Mouse (Mus musculus): ENCODE results near the gene Kif26b. TPM values are rescaled to one million over a fixed set of nuclear protein-coding genes. Genes with fewer than 3 reads are reported as not detected.

The Kif26b gene
- polyA plus RNA-seq, 1 experiment, result 0.04 TPM

GRCm38 (mm10) chr1:178936457-178936856 lies 407.5 kb downstream of the Kif26b start:
- H3K27me3 ChIP-seq (ENCODE audit: control insufficient read depth, insufficient read depth, low read length), result no peaks in the 10 kb centered on the region
- H3K36me3 ChIP-seq (ENCODE audit: control insufficient read depth, insufficient read depth, low read length), result no peaks in the 10 kb centered on the region
- TF ChIP-seq CTCF (IDR thresholded peaks at IDR 0.05; ENCODE audit: extremely low read depth, insufficient read depth, insufficient read length, insufficient replicate concordance), result no peak
- TF ChIP-seq POLR2A (IDR thresholded peaks at IDR 0.05; ENCODE audit: low read depth, low read length), result no peak
- H3K4me3 ChIP-seq (ENCODE audit: extremely low read depth, insufficient read depth, insufficient read length), result no peak overlapping the region
- H3K27ac ChIP-seq (ENCODE audit: insufficient read depth, low read length), result no peak overlapping the region
- H3K4me1 ChIP-seq (ENCODE audit: control insufficient read depth, insufficient read depth, insufficient read length), result no peaks in the 10 kb centered on the region
- 60% methylated on average over 4 of the region's 4 CpGs for WGBS
- DNase-seq (ENCODE audit: low read depth in 1 of 2, low spot score in 2 of 2), result no peak

DNA sequence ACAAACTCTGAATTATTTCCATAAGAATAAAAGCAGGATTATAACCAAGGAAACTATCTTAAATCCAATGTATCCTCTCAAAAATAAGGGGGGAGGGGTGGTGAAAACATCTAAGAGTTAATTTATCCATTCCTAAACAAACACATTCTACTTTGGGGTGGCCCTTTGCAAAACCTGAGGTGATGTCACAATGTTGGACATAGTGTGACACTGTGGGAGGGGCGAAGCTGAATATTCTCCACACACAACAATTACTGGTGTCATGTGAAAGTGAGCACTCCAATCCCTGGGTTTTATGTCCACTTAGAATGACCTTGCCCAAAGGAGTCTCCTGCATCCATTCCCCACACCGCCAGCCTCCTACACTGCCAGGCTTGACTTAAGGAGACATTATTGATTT lies 408.1 kb downstream of the Kif26b start:
- H3K4me1 ChIP-seq (ENCODE audit: control insufficient read depth, insufficient read depth, insufficient read length), result no peaks in the 10 kb centered on the region
- no peak for TF ChIP-seq POLR2A (IDR thresholded peaks at IDR 0.05; ENCODE audit: low read depth, low read length)
- no peak for TF ChIP-seq CTCF (IDR thresholded peaks at IDR 0.05; ENCODE audit: extremely low read depth, insufficient read depth, insufficient read length, insufficient replicate concordance)
- no peaks in the 10 kb centered on the region for H3K36me3 ChIP-seq (ENCODE audit: control insufficient read depth, insufficient read depth, low read length)
- WGBS, result 91% methylated on average over 2 of the region's 2 CpGs
- H3K27me3 ChIP-seq (ENCODE audit: control insufficient read depth, insufficient read depth, low read length), result no peaks in the 10 kb centered on the region
- H3K27ac ChIP-seq (ENCODE audit: insufficient read depth, low read length), result no peak overlapping the region
- H3K4me3 ChIP-seq (ENCODE audit: extremely low read depth, insufficient read depth, insufficient read length), result no peak overlapping the region
- DNase-seq (ENCODE audit: low read depth in 1 of 2, low spot score in 2 of 2), result no peak

DNA sequence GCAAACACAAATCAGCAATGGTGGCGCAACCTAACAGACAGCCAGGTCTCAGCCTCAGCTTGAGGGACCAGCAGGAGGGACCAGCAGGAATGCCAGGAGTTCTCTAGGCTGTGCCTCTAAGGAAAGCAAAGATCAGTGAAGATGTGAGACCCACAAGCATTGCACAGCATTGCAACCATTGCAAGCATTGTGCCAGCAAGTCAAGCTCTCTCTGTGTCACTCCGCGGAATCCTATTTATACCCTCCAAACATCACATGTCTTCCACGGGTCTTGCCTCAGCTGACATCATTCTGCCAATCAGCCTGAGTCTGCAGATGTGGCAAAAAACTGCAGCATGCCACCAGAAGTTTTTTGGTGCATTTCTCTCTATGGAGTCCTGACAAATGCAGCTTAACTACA lies 411.4 kb downstream of the Kif26b start:
- 87% methylated on average over 4 of the region's 4 CpGs for WGBS
- no peaks in the 10 kb centered on the region for H3K27me3 ChIP-seq (ENCODE audit: control insufficient read depth, insufficient read depth, low read length)

GRCm38 (mm10) chr1:178942251-178942963 lies 413.5 kb downstream of the Kif26b start:
- TF ChIP-seq CTCF (IDR thresholded peaks at IDR 0.05; ENCODE audit: extremely low read depth, insufficient read depth, insufficient read length, insufficient replicate concordance) (no peak), POLR2A (IDR thresholded peaks at IDR 0.05; ENCODE audit: low read depth, low read length) (no peak)
- no peak for DNase-seq (ENCODE audit: low read depth in 1 of 2, low spot score in 2 of 2)
- Histone ChIP-seq H3K36me3 (ENCODE audit: control insufficient read depth, insufficient read depth, low read length) (no peaks in the 10 kb centered on the region), H3K27me3 (ENCODE audit: control insufficient read depth, insufficient read depth, low read length) (no peaks in the 10 kb centered on the region), H3K27ac (ENCODE audit: insufficient read depth, low read length) (no peak overlapping the region), H3K4me3 (ENCODE audit: extremely low read depth, insufficient read depth, insufficient read length) (no peak overlapping the region), H3K4me1 (ENCODE audit: control insufficient read depth, insufficient read depth, insufficient read length) (no peaks in the 10 kb centered on the region)
- 65% methylated on average over 7 of the region's 7 CpGs for WGBS

More for the DNA sequence above, 411.4 kb downstream of the Kif26b start:
- no peak overlapping the region for H3K4me3 ChIP-seq (ENCODE audit: extremely low read depth, insufficient read depth, insufficient read length)
- H3K4me1 ChIP-seq (ENCODE audit: control insufficient read depth, insufficient read depth, insufficient read length), result no peaks in the 10 kb centered on the region
- TF ChIP-seq POLR2A (IDR thresholded peaks at IDR 0.05; ENCODE audit: low read depth, low read length) (no peak), CTCF (IDR thresholded peaks at IDR 0.05; ENCODE audit: extremely low read depth, insufficient read depth, insufficient read length, insufficient replicate concordance) (no peak)
- no peak for DNase-seq (ENCODE audit: low read depth in 1 of 2, low spot score in 2 of 2)
- no peaks in the 10 kb centered on the region for H3K36me3 ChIP-seq (ENCODE audit: control insufficient read depth, insufficient read depth, low read length)
- H3K27ac ChIP-seq (ENCODE audit: insufficient read depth, low read length), result no peak overlapping the region

DNA sequence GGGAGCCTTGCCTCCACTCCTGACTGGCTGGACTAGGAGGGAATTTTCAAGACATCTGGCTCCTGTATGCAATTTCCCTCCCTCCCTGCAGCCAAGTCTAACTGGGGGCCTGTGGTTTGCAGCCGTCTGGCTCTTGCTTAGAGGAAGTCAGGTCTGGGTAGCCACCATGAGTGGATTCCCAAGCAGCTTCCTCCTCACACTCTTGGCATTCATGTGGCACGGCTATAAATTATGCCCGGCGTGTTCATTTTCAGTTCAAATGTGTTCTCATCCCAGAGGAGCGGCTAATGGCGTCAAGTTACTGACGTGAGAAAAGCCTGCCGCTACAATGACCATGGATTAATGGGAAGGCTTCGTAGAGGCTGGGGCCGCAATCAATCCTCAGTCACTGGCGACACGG lies 424.0 kb downstream of the Kif26b start:
- no peak overlapping the region for H3K4me3 ChIP-seq (ENCODE audit: extremely low read depth, insufficient read depth, insufficient read length)
- no peaks in the 10 kb centered on the region for H3K27me3 ChIP-seq (ENCODE audit: control insufficient read depth, insufficient read depth, low read length)
- DNase-seq (ENCODE audit: low read depth in 1 of 2, low spot score in 2 of 2), result no peak
- WGBS, result 52% methylated on average over 12 of the region's 12 CpGs
- H3K27ac ChIP-seq (ENCODE audit: insufficient read depth, low read length), result no peak overlapping the region
- H3K36me3 ChIP-seq (ENCODE audit: control insufficient read depth, insufficient read depth, low read length), result no peaks in the 10 kb centered on the region
- H3K4me1 ChIP-seq (ENCODE audit: control insufficient read depth, insufficient read depth, insufficient read length), result no peaks in the 10 kb centered on the region
- TF ChIP-seq CTCF (IDR thresholded peaks at IDR 0.05; ENCODE audit: extremely low read depth, insufficient read depth, insufficient read length, insufficient replicate concordance) (no peak), POLR2A (IDR thresholded peaks at IDR 0.05; ENCODE audit: low read depth, low read length) (no peak)

- 87% methylated on average over 4 of the region's 4 CpGs for WGBS
- Histone ChIP-seq H3K27ac (ENCODE audit: insufficient read depth, low read length) (no peak overlapping the region), H3K36me3 (ENCODE audit: control insufficient read depth, insufficient read depth, low read length) (no peaks in the 10 kb centered on the region), H3K27me3 (ENCODE audit: control insufficient read depth, insufficient read depth, low read length) (no peaks in the 10 kb centered on the region), H3K4me3 (ENCODE audit: extremely low read depth, insufficient read depth, insufficient read length) (no peak overlapping the region), H3K4me1 (ENCODE audit: control insufficient read depth, insufficient read depth, insufficient read length) (no peaks in the 10 kb centered on the region)
- no peak for DNase-seq (ENCODE audit: low read depth in 1 of 2, low spot score in 2 of 2)
- TF ChIP-seq CTCF (IDR thresholded peaks at IDR 0.05; ENCODE audit: extremely low read depth, insufficient read depth, insufficient read length, insufficient replicate concordance) (no peak), POLR2A (IDR thresholded peaks at IDR 0.05; ENCODE audit: low read depth, low read length) (no peak)
Observed at GRCm38 (mm10) chr1:178958641-178959040, 429.7 kb downstream of the Kif26b start.

- Histone ChIP-seq H3K27ac (ENCODE audit: insufficient read depth, low read length) (no peak overlapping the region), H3K4me1 (ENCODE audit: control insufficient read depth, insufficient read depth, insufficient read length) (no peaks in the 10 kb centered on the region), H3K36me3 (ENCODE audit: control insufficient read depth, insufficient read depth, low read length) (no peaks in the 10 kb centered on the region), H3K4me3 (ENCODE audit: extremely low read depth, insufficient read depth, insufficient read length) (no peak overlapping the region), H3K27me3 (ENCODE audit: control insufficient read depth, insufficient read depth, low read length) (no peaks in the 10 kb centered on the region)
- peak; percentile 1 to 9 for DNase-seq (ENCODE audit: low read depth in 1 of 2, low spot score in 2 of 2)
- TF ChIP-seq CTCF (IDR thresholded peaks at IDR 0.05; ENCODE audit: extremely low read depth, insufficient read depth, insufficient read length, insufficient replicate concordance), result peak; percentile 44; the same call in 1 of the 2 replicates
- no peak for TF ChIP-seq POLR2A (IDR thresholded peaks at IDR 0.05; ENCODE audit: low read depth, low read length)
- WGBS, result 56% methylated on average over 7 of the region's 7 CpGs
Observed at GRCm38 (mm10) chr1:178960015-178960559, 431.2 kb downstream of the Kif26b start.
